Mouse (Mus musculus): ENCODE results near the gene Inka2. TPM values are rescaled to one million over a fixed set of nuclear protein-coding genes. Genes with fewer than 3 reads are reported as not detected.

The Inka2 gene
- polyA plus RNA-seq, 1 experiment from 2014 or later = 4.6 TPM

DNA sequence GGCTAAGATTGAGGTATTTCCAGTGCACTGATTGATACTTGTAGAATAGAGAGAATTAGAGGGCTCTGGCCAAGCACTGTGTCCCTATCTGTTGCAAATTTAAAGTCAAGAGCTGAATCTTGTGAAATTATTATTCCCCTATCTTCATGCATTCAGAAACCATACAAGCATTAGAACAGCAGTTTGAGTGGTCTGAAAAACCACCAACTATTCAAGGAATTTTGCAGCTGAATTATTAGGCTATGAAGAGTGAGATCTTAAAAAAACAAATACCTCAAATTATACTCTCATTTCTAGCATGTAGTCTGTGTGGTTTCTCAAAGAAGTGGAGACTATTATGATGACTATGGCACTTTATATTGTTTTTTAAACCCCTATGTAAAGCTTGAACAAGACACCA, 30.9 kb downstream of the Inka2 start:
- no peak overlapping the region for H3K4me2 ChIP-seq (replicated peaks)
- no peak for DNase-seq (ENCODE audit: low spot score)

DNA sequence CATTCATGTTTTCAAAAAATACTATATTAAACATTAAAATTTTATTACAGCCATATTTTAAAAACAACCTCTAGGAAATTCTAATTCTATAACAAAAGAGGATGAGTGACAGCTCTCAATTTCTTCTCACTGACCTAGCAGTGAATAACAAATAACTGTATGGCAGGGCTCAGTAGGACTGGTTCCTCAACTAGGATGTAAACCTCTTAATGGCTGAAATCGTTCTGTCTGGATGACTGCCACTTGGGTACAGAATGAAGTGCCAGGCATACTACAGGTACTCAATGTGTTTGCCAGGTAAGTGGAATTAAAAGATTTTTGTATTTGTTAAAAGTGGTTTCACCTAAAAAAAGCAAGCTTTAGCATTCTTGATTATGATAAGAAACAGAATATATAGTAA, 31.7 kb downstream of the Inka2 start:
- Histone ChIP-seq H3K27me3 (ENCODE audit: control insufficient read depth, insufficient read depth, low read length) (no peaks in the 10 kb centered on the region), H3K4me2 (replicated peaks) (no peak overlapping the region), H3K9me3 (ENCODE audit: control insufficient read depth, low read length) (no peaks in the 10 kb centered on the region), H3K36me3 (replicated peaks; ENCODE audit: control insufficient read depth, insufficient read depth) (peaks cover 45% of the 10 kb centered on the region), H3K4me1 (replicated peaks; ENCODE audit: control insufficient read depth, insufficient read depth, low read length) (no peaks in the 10 kb centered on the region), H3K4me3 (replicated peaks; ENCODE audit: low read length) (no peak overlapping the region), H3K9ac (no peak overlapping the region), H3K27ac (no peak overlapping the region)
- ATAC-seq (ENCODE audit: low FRiP score) = no peak
- WGBS = 94% methylated on average over 1 of the region's 1 CpGs
- no peak for DNase-seq (ENCODE audit: low spot score)

More for the DNA sequence above, 30.9 kb downstream of the Inka2 start:
- no peak for ATAC-seq (ENCODE audit: low FRiP score)
- H3K27me3 ChIP-seq (ENCODE audit: control insufficient read depth, insufficient read depth, low read length) = no peaks in the 10 kb centered on the region
- no peaks in the 10 kb centered on the region for H3K9me3 ChIP-seq (ENCODE audit: control insufficient read depth, low read length)
- H3K4me1 ChIP-seq (replicated peaks; ENCODE audit: control insufficient read depth, insufficient read depth, low read length) = no peaks in the 10 kb centered on the region
- no peak overlapping the region for H3K4me3 ChIP-seq (replicated peaks; ENCODE audit: low read length)
- H3K9ac ChIP-seq = no peak overlapping the region
- no peak overlapping the region for H3K27ac ChIP-seq
- H3K36me3 ChIP-seq (replicated peaks; ENCODE audit: control insufficient read depth, insufficient read depth) = peaks cover 54% of the 10 kb centered on the region

- H3K27me3 ChIP-seq (ENCODE audit: control insufficient read depth, insufficient read depth, low read length) = no peaks in the 10 kb centered on the region
- no peak overlapping the region for H3K9ac ChIP-seq
- no peak overlapping the region for H3K27ac ChIP-seq
- WGBS = 98% methylated on average over 7 of the region's 7 CpGs
- H3K4me1 ChIP-seq (replicated peaks; ENCODE audit: control insufficient read depth, insufficient read depth, low read length) = no peaks in the 10 kb centered on the region
- ATAC-seq (ENCODE audit: low FRiP score) = no peak
- H3K36me3 ChIP-seq (replicated peaks; ENCODE audit: control insufficient read depth, insufficient read depth) = peaks cover 39% of the 10 kb centered on the region
- H3K4me2 ChIP-seq (replicated peaks) = no peak overlapping the region
- H3K4me3 ChIP-seq (replicated peaks; ENCODE audit: low read length) = no peak overlapping the region
- no peak for DNase-seq (ENCODE audit: low spot score)
- no peaks in the 10 kb centered on the region for H3K9me3 ChIP-seq (ENCODE audit: control insufficient read depth, low read length)
Measured at GRCm38 (mm10) chr3:105737070-105737469, 32.7 kb downstream of the Inka2 start.

DNA sequence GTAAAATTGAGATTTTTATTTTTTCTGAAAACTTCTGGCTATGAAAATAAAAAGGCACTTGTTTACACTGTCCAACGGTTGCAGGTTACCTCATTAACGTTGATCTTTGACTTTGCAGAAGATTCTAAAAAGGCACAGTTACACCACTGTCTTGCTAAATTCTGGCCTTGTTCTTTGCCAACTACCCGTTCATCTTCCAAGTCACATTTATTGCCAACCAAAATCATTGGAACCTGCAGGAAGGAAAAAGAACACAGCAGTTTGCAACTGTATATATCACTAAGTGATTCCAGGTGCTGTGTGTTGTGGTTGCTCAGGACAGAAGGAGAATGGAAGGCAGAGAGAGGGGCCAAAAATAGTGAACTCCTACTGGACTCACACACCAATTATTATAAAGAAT, 33.3 kb downstream of the Inka2 start:
- H3K27ac ChIP-seq = no peak overlapping the region
- ATAC-seq (ENCODE audit: low FRiP score) (no peak), DNase-seq (ENCODE audit: low spot score) (no peak)
- no peak overlapping the region for H3K9ac ChIP-seq
- no peaks in the 10 kb centered on the region for H3K27me3 ChIP-seq (ENCODE audit: control insufficient read depth, insufficient read depth, low read length)
- no peaks in the 10 kb centered on the region for H3K9me3 ChIP-seq (ENCODE audit: control insufficient read depth, low read length)
- 87% methylated on average over 3 of the region's 3 CpGs for WGBS
- H3K4me3 ChIP-seq (replicated peaks; ENCODE audit: low read length) = no peak overlapping the region
- no peaks in the 10 kb centered on the region for H3K4me1 ChIP-seq (replicated peaks; ENCODE audit: control insufficient read depth, insufficient read depth, low read length)
- peaks cover 39% of the 10 kb centered on the region for H3K36me3 ChIP-seq (replicated peaks; ENCODE audit: control insufficient read depth, insufficient read depth)
- no peak overlapping the region for H3K4me2 ChIP-seq (replicated peaks)

DNA sequence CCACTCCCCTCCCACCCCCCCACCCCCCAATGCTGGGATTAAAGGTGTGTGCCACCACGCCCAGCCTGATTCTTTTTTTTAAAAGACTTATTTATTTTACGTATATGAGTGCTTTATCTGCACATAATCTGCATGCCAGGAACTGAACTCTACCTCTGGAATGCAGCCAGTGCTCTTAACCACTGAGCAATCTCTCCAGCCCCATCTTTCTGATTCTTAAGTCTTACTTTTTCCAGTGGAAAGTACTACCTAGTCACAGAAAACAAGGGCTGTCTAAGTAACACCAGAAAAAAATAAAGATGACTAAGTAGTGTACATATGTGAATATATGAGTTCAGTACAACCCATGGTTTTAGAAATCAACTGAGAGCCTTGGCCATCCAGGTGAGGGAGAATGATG, 42.1 kb downstream of the Inka2 start:
- 100% methylated on average over 2 of the region's 2 CpGs for WGBS
- no peak overlapping the region for H3K27ac ChIP-seq
- H3K9me3 ChIP-seq (ENCODE audit: control insufficient read depth, low read length) = no peaks in the 10 kb centered on the region
- H3K4me1 ChIP-seq (replicated peaks; ENCODE audit: control insufficient read depth, insufficient read depth, low read length) = no peaks in the 10 kb centered on the region
- no peak for DNase-seq (ENCODE audit: low spot score)
- H3K27me3 ChIP-seq (ENCODE audit: control insufficient read depth, insufficient read depth, low read length) = no peaks in the 10 kb centered on the region
- no peak overlapping the region for H3K4me3 ChIP-seq (replicated peaks; ENCODE audit: low read length)
- no peaks in the 10 kb centered on the region for H3K36me3 ChIP-seq (replicated peaks; ENCODE audit: control insufficient read depth, insufficient read depth)
- no peak overlapping the region for H3K4me2 ChIP-seq (replicated peaks)
- H3K9ac ChIP-seq = no peak overlapping the region
- ATAC-seq (ENCODE audit: low FRiP score) = no peak

DNA sequence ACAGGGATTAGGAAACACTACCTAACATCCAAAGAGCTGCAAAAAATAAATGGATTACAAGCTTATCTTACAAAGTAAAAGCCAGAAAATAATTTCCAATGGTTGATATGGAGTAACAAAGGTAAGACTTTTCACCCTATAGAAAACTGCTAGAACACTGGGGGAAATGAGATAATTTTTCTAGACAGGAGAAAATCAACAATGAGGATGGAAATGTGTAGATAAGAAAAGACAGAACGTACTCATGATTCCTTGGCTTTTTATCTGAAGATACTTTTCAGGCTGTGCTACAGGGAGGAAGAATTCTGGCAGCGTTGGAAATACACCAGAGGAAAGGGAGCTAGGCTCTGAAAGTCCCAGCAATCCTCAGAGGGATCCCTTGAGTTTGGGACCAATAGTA, 46.4 kb downstream of the Inka2 start:
- Histone ChIP-seq H3K27ac (no peak overlapping the region), H3K9ac (no peak overlapping the region), H3K4me3 (replicated peaks; ENCODE audit: low read length) (no peak overlapping the region), H3K9me3 (ENCODE audit: control insufficient read depth, low read length) (no peaks in the 10 kb centered on the region), H3K36me3 (replicated peaks; ENCODE audit: control insufficient read depth, insufficient read depth) (no peaks in the 10 kb centered on the region), H3K27me3 (ENCODE audit: control insufficient read depth, insufficient read depth, low read length) (no peaks in the 10 kb centered on the region), H3K4me2 (replicated peaks) (no peak overlapping the region), H3K4me1 (replicated peaks; ENCODE audit: control insufficient read depth, insufficient read depth, low read length) (no peaks in the 10 kb centered on the region)
- no peak for DNase-seq (ENCODE audit: low spot score)
- 88% methylated on average over 2 of the region's 2 CpGs for WGBS
- ATAC-seq (ENCODE audit: low FRiP score) = no peak

DNA sequence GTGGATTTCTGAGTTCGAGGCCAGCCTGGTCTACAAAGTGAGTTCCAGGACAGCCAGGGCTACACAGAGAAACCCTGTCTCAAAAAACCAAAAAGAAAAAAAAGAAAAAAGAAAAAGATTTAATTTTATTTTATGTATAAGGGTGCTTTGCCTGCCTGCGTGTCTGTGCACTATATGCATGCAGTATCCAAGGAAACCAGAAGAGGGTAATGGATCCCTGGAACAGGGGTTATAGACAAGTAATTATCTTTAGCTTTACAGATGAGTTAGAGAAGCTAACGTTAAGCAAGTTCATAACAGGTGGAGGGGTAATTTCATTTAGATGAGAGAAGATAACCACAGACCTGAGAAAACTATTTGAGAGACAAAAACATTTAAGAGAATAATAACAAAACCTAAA, 49.8 kb downstream of the Inka2 start:
- 75% methylated on average over 3 of the region's 3 CpGs for WGBS
- no peak for DNase-seq (ENCODE audit: low spot score)
- no peak for ATAC-seq (ENCODE audit: low FRiP score)

DNA sequence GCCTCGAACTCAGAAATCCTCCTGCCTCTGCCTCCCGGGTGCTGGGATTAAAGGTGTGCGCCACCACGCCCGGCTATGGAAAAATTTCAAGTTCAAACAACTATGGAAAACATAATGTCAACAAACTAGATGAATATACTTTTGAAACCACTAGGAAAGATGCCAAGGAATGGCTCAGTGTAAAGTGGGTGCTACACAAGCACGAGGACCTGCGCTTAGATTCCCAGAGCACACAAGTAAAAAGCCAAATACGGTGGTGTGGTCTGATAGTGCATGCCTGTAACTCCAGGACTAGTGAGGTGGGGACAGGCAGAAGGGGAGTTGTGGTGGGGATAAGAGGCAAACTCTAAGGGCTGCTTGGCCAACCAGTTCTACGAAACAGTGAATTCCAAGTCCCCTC, 50.7 kb downstream of the Inka2 start:
- Histone ChIP-seq H3K9me3 (ENCODE audit: control insufficient read depth, low read length) (no peaks in the 10 kb centered on the region), H3K4me3 (replicated peaks; ENCODE audit: low read length) (no peak overlapping the region), H3K27me3 (ENCODE audit: control insufficient read depth, insufficient read depth, low read length) (no peaks in the 10 kb centered on the region), H3K4me1 (replicated peaks; ENCODE audit: control insufficient read depth, insufficient read depth, low read length) (0 out of 2 replicates have a peak, but pooled peaks cover 6% of the 10 kb centered on the region), H3K9ac (no peak overlapping the region), H3K4me2 (replicated peaks) (no peak overlapping the region), H3K36me3 (replicated peaks; ENCODE audit: control insufficient read depth, insufficient read depth) (no peaks in the 10 kb centered on the region), H3K27ac (no peak overlapping the region)
- DNase-seq (ENCODE audit: low spot score) (no peak), ATAC-seq (ENCODE audit: low FRiP score) (no peak)
- WGBS = 96% methylated on average over 9 of the region's 9 CpGs

More for the DNA sequence above, 49.8 kb downstream of the Inka2 start:
- Histone ChIP-seq H3K27ac (no peak overlapping the region), H3K4me3 (replicated peaks; ENCODE audit: low read length) (no peak overlapping the region), H3K4me2 (replicated peaks) (no peak overlapping the region), H3K9ac (no peak overlapping the region), H3K9me3 (ENCODE audit: control insufficient read depth, low read length) (no peaks in the 10 kb centered on the region), H3K4me1 (replicated peaks; ENCODE audit: control insufficient read depth, insufficient read depth, low read length) (0 out of 2 replicates have a peak, but pooled peaks cover 6% of the 10 kb centered on the region), H3K27me3 (ENCODE audit: control insufficient read depth, insufficient read depth, low read length) (no peaks in the 10 kb centered on the region), H3K36me3 (replicated peaks; ENCODE audit: control insufficient read depth, insufficient read depth) (no peaks in the 10 kb centered on the region)

DNA sequence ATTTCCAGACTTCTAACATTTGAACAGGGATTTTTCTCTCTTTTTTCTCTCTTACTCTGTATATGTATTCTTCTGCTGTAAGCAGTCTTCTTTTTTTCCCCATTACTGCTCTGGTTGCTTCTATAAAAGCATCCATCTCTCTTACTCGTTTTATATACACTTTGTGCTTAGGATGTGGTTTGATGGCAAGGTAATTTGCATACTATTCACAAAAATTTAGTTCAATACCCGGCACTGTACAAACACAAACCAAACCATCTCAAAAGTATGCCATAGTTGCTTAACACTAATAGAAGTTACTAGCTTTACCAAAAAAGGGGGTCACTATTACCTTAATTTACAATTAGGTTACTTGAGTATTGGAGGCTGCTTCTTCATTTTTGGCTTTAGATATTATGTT, 52.1 kb downstream of the Inka2 start:
- ATAC-seq (ENCODE audit: low FRiP score) = no peak

More for the DNA sequence above, 52.1 kb downstream of the Inka2 start:
- Histone ChIP-seq H3K9ac (no peak overlapping the region), H3K36me3 (replicated peaks; ENCODE audit: control insufficient read depth, insufficient read depth) (no peaks in the 10 kb centered on the region), H3K4me2 (replicated peaks) (no peak overlapping the region), H3K4me3 (replicated peaks; ENCODE audit: low read length) (no peak overlapping the region), H3K27me3 (ENCODE audit: control insufficient read depth, insufficient read depth, low read length) (no peaks in the 10 kb centered on the region), H3K9me3 (ENCODE audit: control insufficient read depth, low read length) (no peaks in the 10 kb centered on the region), H3K27ac (no peak overlapping the region), H3K4me1 (replicated peaks; ENCODE audit: control insufficient read depth, insufficient read depth, low read length) (0 out of 2 replicates have a peak, but pooled peaks cover 6% of the 10 kb centered on the region)
- 79% methylated on average over 2 of the region's 2 CpGs for WGBS
- DNase-seq (ENCODE audit: low spot score) = no peak

Measured in hindbrain, embryonic 14.5 days (tissue).